Mouse (Mus musculus): ENCODE data around the gene Pabpn1l. TPM values are rescaled to one million over a fixed set of nuclear protein-coding genes. Genes with fewer than 3 reads are reported as not detected.

Pabpn1l gene
- total and polyA plus RNA-seq, 3 experiments = 0.10 to 0.52 TPM; not detected in 1

GRCm38 (mm10) chr8:122605367-122605766, 17.2 kb downstream of the Pabpn1l start:
- intact Hi-C loops (cut with DNase I) = no loop called here
- TF ChIP-seq POLR2A (IDR thresholded peaks at IDR 0.05; ENCODE audit: insufficient read depth, low read depth, low read length) (no peak), EP300 (IDR thresholded peaks at IDR 0.05; ENCODE audit: insufficient read depth, low read depth, low read length) (no peak), CTCF (IDR thresholded peaks at IDR 0.05) (no peak)
- no peak for DNase-seq
- Histone ChIP-seq H3K4me3 (no peak overlapping the region), H3K27me3 (ENCODE audit: control insufficient read depth, insufficient read depth, low read length) (no peaks in the 10 kb centered on the region), H3K79me2 (replicated peaks; ENCODE audit: control insufficient read depth, insufficient read depth, low read length) (no peaks in the 10 kb centered on the region), H3K4me1 (ENCODE audit: control insufficient read depth, insufficient read depth, low read length) (no peaks in the 10 kb centered on the region), H3K9ac (ENCODE audit: low read depth, low read length) (no peak overlapping the region), H3K27ac (no peak overlapping the region), H3K36me3 (ENCODE audit: control insufficient read depth, insufficient read depth, low read length) (no peaks in the 10 kb centered on the region)
- 66% methylated on average over 4 of the region's 4 CpGs for WGBS

GRCm38 (mm10) chr8:122604640-122605039, 17.9 kb downstream of the Pabpn1l start:
- Histone ChIP-seq H3K27ac (no peak overlapping the region), H3K9ac (ENCODE audit: low read depth, low read length) (no peak overlapping the region), H3K79me2 (replicated peaks; ENCODE audit: control insufficient read depth, insufficient read depth, low read length) (no peaks in the 10 kb centered on the region), H3K4me1 (ENCODE audit: control insufficient read depth, insufficient read depth, low read length) (no peaks in the 10 kb centered on the region), H3K4me3 (no peak overlapping the region), H3K27me3 (ENCODE audit: control insufficient read depth, insufficient read depth, low read length) (no peaks in the 10 kb centered on the region), H3K36me3 (ENCODE audit: control insufficient read depth, insufficient read depth, low read length) (no peaks in the 10 kb centered on the region)
- no peak for TF ChIP-seq POLR2A (IDR thresholded peaks at IDR 0.05; ENCODE audit: insufficient read depth, low read depth, low read length)
- TF ChIP-seq EP300 (IDR thresholded peaks at IDR 0.05; ENCODE audit: insufficient read depth, low read depth, low read length) = no peak
- no peak for TF ChIP-seq CTCF (IDR thresholded peaks at IDR 0.05)
- WGBS = 63% methylated on average over 1 of the region's 1 CpGs
- intact Hi-C loops (cut with DNase I) = no loop called here
- no peak for DNase-seq

DNA sequence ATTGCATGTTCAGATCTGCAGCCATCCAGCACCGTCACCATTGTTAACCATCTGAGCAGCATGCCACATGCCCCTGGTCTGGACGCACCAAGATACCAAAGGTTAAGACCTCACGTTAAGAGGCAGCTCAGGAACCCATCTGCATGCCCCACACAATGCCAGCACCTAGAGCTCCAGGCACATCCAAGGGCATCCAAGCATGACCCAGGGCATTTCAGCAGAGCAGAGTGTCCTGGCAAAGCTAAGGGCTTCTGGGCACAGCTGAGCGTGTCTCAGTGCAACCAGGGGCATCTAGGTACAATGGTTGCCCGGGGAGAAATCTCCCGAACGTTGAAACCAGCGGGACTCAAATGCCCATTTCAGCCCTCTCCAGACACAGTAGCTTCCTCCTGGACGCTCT, 21.9 kb downstream of the Pabpn1l start:
- DNase-seq = no peak
- Histone ChIP-seq H3K9ac (ENCODE audit: low read depth, low read length) (no peak overlapping the region), H3K27me3 (ENCODE audit: control insufficient read depth, insufficient read depth, low read length) (no peaks in the 10 kb centered on the region), H3K4me3 (no peak overlapping the region), H3K27ac (no peak overlapping the region), H3K36me3 (ENCODE audit: control insufficient read depth, insufficient read depth, low read length) (no peaks in the 10 kb centered on the region), H3K4me1 (ENCODE audit: control insufficient read depth, insufficient read depth, low read length) (no peaks in the 10 kb centered on the region), H3K79me2 (replicated peaks; ENCODE audit: control insufficient read depth, insufficient read depth, low read length) (no peaks in the 10 kb centered on the region)
- WGBS = 93% methylated on average over 9 of the region's 9 CpGs
- intact Hi-C loops (cut with DNase I) = no loop called here
- TF ChIP-seq POLR2A (IDR thresholded peaks at IDR 0.05; ENCODE audit: insufficient read depth, low read depth, low read length) (no peak), CTCF (IDR thresholded peaks at IDR 0.05) (no peak), EP300 (IDR thresholded peaks at IDR 0.05; ENCODE audit: insufficient read depth, low read depth, low read length) (no peak)

GRCm38 (mm10) chr8:122596031-122596430, 26.5 kb downstream of the Pabpn1l start:
- WGBS = 64% methylated on average over 4 of the region's 4 CpGs
- no peak for TF ChIP-seq CTCF (IDR thresholded peaks at IDR 0.05)

DNA sequence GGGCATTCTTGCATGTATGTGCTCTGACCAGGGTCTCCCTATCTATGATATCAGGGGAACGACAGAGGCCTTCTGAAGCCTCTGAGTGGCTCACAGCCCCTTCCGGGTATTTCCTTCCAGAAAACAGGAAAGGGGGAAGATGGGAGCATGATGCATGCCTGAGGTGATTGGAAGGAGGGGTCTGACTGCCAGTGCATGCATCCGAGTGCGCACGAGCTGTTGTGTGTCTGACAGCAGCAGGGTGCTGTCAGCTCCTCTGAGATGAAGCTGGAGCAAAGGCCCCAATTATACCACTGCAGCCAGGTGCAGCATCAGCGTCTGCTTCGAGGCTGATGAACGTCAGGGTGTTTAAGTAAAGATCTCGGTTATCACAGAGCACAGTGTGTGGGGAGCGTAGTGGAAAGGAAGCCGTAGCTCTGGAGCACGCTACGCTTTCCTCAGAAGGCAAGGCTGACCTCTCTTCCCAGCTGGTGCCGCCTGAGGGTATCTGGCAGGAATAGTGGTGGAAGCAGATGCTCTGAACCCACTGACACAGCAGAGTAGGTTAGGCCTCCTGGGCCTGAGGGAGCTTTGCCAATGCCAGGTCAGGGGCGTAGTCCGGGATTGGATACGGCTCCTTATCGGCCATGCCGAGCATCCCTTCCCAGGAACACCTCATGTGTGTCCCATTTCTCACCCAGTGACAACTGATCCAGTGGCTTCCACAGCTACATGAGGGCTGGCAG, 28.6 kb downstream of the Pabpn1l start:
- Histone ChIP-seq H3K79me2 (replicated peaks; ENCODE audit: control insufficient read depth, insufficient read depth, low read length) (no peaks in the 10 kb centered on the region), H3K9ac (ENCODE audit: low read depth, low read length) (no peak overlapping the region), H3K4me1 (ENCODE audit: control insufficient read depth, insufficient read depth, low read length) (no peaks in the 10 kb centered on the region), H3K4me3 (no peak overlapping the region), H3K27me3 (ENCODE audit: control insufficient read depth, insufficient read depth, low read length) (no peaks in the 10 kb centered on the region), H3K27ac (no peak overlapping the region), H3K36me3 (ENCODE audit: control insufficient read depth, insufficient read depth, low read length) (no peaks in the 10 kb centered on the region)
- TF ChIP-seq EP300 (IDR thresholded peaks at IDR 0.05; ENCODE audit: insufficient read depth, low read depth, low read length) (no peak), POLR2A (IDR thresholded peaks at IDR 0.05; ENCODE audit: insufficient read depth, low read depth, low read length) (no peak), CTCF (IDR thresholded peaks at IDR 0.05) (no peak)
- no peak for DNase-seq
- 86% methylated on average over 19 of the region's 19 CpGs for WGBS
- intact Hi-C loops (cut with DNase I) = no loop called here

More at GRCm38 (mm10) chr8:122596031-122596430, 26.5 kb downstream of the Pabpn1l start:
- DNase-seq = no peak
- H3K4me1 ChIP-seq (ENCODE audit: control insufficient read depth, insufficient read depth, low read length) = no peaks in the 10 kb centered on the region
- H3K4me3 ChIP-seq = no peak overlapping the region
- H3K9ac ChIP-seq (ENCODE audit: low read depth, low read length) = no peak overlapping the region
- no peak overlapping the region for H3K27ac ChIP-seq
- no peaks in the 10 kb centered on the region for H3K27me3 ChIP-seq (ENCODE audit: control insufficient read depth, insufficient read depth, low read length)
- no peaks in the 10 kb centered on the region for H3K79me2 ChIP-seq (replicated peaks; ENCODE audit: control insufficient read depth, insufficient read depth, low read length)
- no peaks in the 10 kb centered on the region for H3K36me3 ChIP-seq (ENCODE audit: control insufficient read depth, insufficient read depth, low read length)
- intact Hi-C loops (cut with DNase I) = no loop called here

GRCm38 (mm10) chr8:122593240-122593639, 29.3 kb downstream of the Pabpn1l start:
- intact Hi-C loops (cut with DNase I) = no loop called here
- H3K4me3 ChIP-seq = no peak overlapping the region
- no peaks in the 10 kb centered on the region for H3K4me1 ChIP-seq (ENCODE audit: control insufficient read depth, insufficient read depth, low read length)
- H3K9ac ChIP-seq (ENCODE audit: low read depth, low read length) = no peak overlapping the region
- no peaks in the 10 kb centered on the region for H3K79me2 ChIP-seq (replicated peaks; ENCODE audit: control insufficient read depth, insufficient read depth, low read length)
- H3K27ac ChIP-seq = no peak overlapping the region
- 79% methylated on average over 12 of the region's 12 CpGs for WGBS
- no peak for TF ChIP-seq EP300 (IDR thresholded peaks at IDR 0.05; ENCODE audit: insufficient read depth, low read depth, low read length)
- TF ChIP-seq POLR2A (IDR thresholded peaks at IDR 0.05; ENCODE audit: insufficient read depth, low read depth, low read length) = no peak
- no peak for TF ChIP-seq CTCF (IDR thresholded peaks at IDR 0.05)
- no peak for DNase-seq
- no peaks in the 10 kb centered on the region for H3K27me3 ChIP-seq (ENCODE audit: control insufficient read depth, insufficient read depth, low read length)
- no peaks in the 10 kb centered on the region for H3K36me3 ChIP-seq (ENCODE audit: control insufficient read depth, insufficient read depth, low read length)
